Mouse (Mus musculus) spleen, adult 2 months (tissue): ENCODE results near the gene Cntln.

Experiments used
- CTCF ChIP-seq: fragments of 200-500 bp; IDR thresholded peaks from 2 replicates; pipeline ENCODE4 v1.5.1; 2011; ENCODE audit warnings: mild to moderate bottlenecking, inconsistent platforms; ENCODE audit not compliant: insufficient read depth, insufficient read length, insufficient replicate concordance; ENCODE audit errors: extremely low read depth
- POLR2A ChIP-seq: fragments of 200-500 bp; IDR thresholded peaks from 2 replicates; pipeline ENCODE4 v1.6.1; 2011; ENCODE audit warnings: low read depth, low read length, inconsistent platforms

DNA sequence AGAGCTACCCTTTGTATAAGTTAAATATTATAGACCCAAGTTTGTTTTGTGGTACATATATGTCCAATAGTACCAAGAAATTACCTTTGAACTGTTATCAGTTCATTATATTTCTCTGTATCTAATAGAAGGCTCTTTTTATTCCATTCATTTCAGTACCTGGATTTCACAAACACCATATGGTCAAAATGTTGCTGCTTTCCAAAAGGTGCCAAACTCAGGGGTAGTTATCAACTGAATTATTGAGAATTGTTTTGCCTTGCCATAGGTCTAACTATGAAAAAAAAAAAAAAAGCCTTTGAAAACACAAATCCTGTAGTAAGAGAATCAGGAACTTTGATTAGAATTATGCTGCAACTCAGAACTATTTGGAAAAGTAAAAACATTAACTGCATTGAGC, 126.7 kb downstream of the Cntln start:
- TF ChIP-seq POLR2A = no peak
- no peak for TF ChIP-seq CTCF
